Mouse (Mus musculus): ENCODE results near the gene F5. TPM values are rescaled to one million over a fixed set of nuclear protein-coding genes. Genes with fewer than 3 reads are reported as not detected.
A peak's percentile ranks its signal among the peaks of the same experiment; 100 is the strongest.

F5 gene
- polyA plus RNA-seq, 1 experiment from 2014 or later: 0.10 TPM

- H3K9me3 ChIP-seq (replicated peaks): no peaks in the 10 kb centered on the region
- WGBS: 86% methylated on average over 2 of the region's 2 CpGs
- no peak overlapping the region for H3K4me3 ChIP-seq (replicated peaks)
- H3K36me3 ChIP-seq: no peaks in the 10 kb centered on the region
- H3K27me3 ChIP-seq (replicated peaks): no peaks in the 10 kb centered on the region
- no peak overlapping the region for H3K27ac ChIP-seq (replicated peaks)
- H3K4me1 ChIP-seq: no peaks in the 10 kb centered on the region
- no peak for ATAC-seq (ENCODE audit: low FRiP score)
- H3K4me2 ChIP-seq: no peak overlapping the region
- H3K9ac ChIP-seq (replicated peaks): no peak overlapping the region
Measured at GRCm38 (mm10) chr1:164241494-164241893, 89.9 kb downstream of the F5 start.

GRCm38 (mm10) chr1:164242809-164243208 lies 91.2 kb downstream of the F5 start:
- Histone ChIP-seq H3K36me3 (no peaks in the 10 kb centered on the region), H3K4me3 (replicated peaks) (no peak overlapping the region), H3K4me1 (peaks cover 5% of the 10 kb centered on the region), H3K9me3 (replicated peaks) (no peaks in the 10 kb centered on the region), H3K27ac (replicated peaks) (no peak overlapping the region), H3K4me2 (no peak overlapping the region), H3K27me3 (replicated peaks) (no peaks in the 10 kb centered on the region), H3K9ac (replicated peaks) (no peak overlapping the region)
- WGBS: 69% methylated on average over 8 of the region's 8 CpGs
- no peak for ATAC-seq (ENCODE audit: low FRiP score)

- no peaks in the 10 kb centered on the region for H3K27me3 ChIP-seq (replicated peaks)
- no peak overlapping the region for H3K27ac ChIP-seq (replicated peaks)
- no peak for ATAC-seq (ENCODE audit: low FRiP score)
- WGBS: 26% methylated on average over 8 of the region's 8 CpGs
- no peaks in the 10 kb centered on the region for H3K9me3 ChIP-seq (replicated peaks)
- no peaks in the 10 kb centered on the region for H3K36me3 ChIP-seq
- H3K4me3 ChIP-seq (replicated peaks): peak overlapping the region; percentile 63; the same call in 1 of the 2 replicates
- peak overlapping the region; percentile 75 for H3K4me2 ChIP-seq
- H3K4me1 ChIP-seq: peaks cover 25% of the 10 kb centered on the region
- H3K9ac ChIP-seq (replicated peaks): 0 out of 2 replicates have a peak overlapping the region, but pooled peaks have one; percentile 58
Measured at GRCm38 (mm10) chr1:164247442-164247841, 95.8 kb downstream of the F5 start.

DNA sequence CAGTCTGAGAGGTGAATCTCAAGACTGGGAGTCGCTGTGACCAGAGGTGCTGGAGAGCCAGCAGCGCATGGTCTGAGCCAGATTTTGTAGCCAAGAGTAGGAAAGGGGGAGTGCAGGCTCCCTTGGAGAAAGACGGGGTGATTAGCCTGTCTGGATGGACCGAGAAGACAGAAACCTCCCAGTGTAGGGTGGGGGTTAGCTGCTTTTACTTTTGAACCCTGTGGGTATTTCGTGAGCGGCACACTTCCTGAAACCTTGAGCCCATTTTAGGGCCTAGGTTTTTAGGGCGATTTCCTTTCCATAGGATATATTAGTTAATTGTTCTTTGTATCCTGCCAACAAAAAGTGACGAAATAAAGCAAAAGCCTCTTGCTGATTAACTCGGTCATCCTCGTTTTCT lies 96.3 kb downstream of the F5 start:
- H3K9ac ChIP-seq (replicated peaks): peak overlapping the region; percentile 58
- WGBS: 9% methylated on average over 10 of the region's 10 CpGs
- peak overlapping the region; percentile 81 for H3K27ac ChIP-seq (replicated peaks)
- H3K27me3 ChIP-seq (replicated peaks): no peaks in the 10 kb centered on the region
- H3K9me3 ChIP-seq (replicated peaks): no peaks in the 10 kb centered on the region
- peak overlapping the region; percentile 75 for H3K4me2 ChIP-seq
- H3K36me3 ChIP-seq: no peaks in the 10 kb centered on the region
- peaks cover 25% of the 10 kb centered on the region for H3K4me1 ChIP-seq
- peak overlapping the region; percentile 63 for H3K4me3 ChIP-seq (replicated peaks)
- no peak for ATAC-seq (ENCODE audit: low FRiP score)

DNA sequence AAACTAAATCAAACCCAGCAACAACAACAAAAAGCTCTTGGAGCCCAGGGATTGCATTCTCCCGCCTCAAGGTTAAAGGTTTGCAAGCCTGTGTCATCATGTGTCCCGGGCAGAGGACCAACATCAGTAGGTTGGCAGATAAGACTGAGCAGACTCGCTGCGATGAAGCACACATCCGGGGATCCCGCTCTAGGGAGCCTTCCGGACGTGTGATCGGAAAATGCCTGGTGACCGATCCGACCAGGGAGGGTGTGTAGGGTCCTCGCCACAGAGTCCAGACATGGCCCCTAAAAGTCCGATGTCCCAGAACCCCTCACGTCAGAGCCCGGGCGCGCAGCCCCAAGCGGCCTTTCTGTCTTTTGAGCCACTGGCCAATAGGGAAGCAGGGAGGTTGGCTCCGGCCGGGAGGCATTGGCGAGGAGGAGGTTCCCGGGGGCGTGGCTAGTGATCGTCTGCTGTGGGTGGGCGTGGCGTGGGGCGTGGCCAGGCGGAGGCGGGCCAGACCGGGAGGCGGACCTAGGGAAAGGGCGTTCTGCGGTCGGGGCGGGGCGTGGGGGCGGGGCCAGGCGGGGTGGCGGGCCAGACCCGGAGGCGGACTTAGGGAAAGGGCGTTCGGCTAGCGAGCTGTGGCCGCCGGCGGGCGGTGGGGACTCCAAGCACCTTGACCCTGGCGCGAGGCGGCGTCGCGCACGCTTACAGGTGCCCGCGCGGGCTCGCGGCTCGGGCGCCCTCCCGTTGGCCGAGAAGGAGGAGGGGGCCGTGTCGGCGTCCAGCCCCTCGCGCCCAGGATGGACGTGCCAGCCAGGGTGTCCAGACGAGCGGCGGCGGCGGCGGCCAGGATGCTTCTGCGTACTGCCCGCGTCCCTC lies 97.1 kb downstream of the F5 start, which contains the start of gene Slc19a2:
TSS of gene Slc19a2 (plus strand) at position 582 of the 867 bp plus-strand sequence.
- peak within 1 kb of the TSS; percentile 75 for H3K4me2 ChIP-seq
- peak within 1 kb of the TSS; percentile 81 for H3K27ac ChIP-seq (replicated peaks)
- WGBS: under 1% methylated on average over 65 of the region's 79 CpGs
- no peaks in the 10 kb centered on the region for H3K9me3 ChIP-seq (replicated peaks)
- H3K4me1 ChIP-seq: peaks cover 25% of the 10 kb centered on the region
- no peaks in the 10 kb centered on the region for H3K36me3 ChIP-seq
- H3K9ac ChIP-seq (replicated peaks): peak within 1 kb of the TSS; percentile 59
- H3K4me3 ChIP-seq (replicated peaks): peak within 1 kb of the TSS; percentile 63
- no peaks in the 10 kb centered on the region for H3K27me3 ChIP-seq (replicated peaks)
- peak; percentile 98 for ATAC-seq (ENCODE audit: low FRiP score)

DNA sequence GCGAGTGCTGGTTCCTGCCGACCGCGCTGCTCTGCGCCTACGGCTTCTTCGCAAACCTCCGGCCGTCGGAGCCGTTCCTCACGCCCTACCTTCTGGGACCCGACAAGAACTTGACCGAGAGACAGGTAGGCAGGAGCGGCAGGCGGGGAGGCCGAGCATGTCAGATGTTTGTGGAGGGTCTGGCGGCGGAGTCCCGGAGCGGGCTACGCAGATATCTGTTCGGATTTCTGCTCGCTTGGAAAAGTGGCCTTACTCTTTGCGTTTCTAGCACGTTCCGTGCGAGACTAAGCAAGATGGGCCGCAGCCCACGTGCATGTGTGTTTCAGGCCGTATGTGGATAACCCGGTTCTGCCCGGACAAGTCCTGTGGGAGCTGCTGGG lies 97.7 kb downstream of the F5 start:
- WGBS: under 1% methylated on average over 33 of the region's 33 CpGs
- H3K4me2 ChIP-seq: peak overlapping the region; percentile 75
- H3K27ac ChIP-seq (replicated peaks): peak overlapping the region; percentile 81
- peak overlapping the region; percentile 59 for H3K9ac ChIP-seq (replicated peaks)
- H3K4me3 ChIP-seq (replicated peaks): peak overlapping the region; percentile 63
- H3K36me3 ChIP-seq: no peaks in the 10 kb centered on the region
- H3K27me3 ChIP-seq (replicated peaks): no peaks in the 10 kb centered on the region
- peaks cover 25% of the 10 kb centered on the region for H3K4me1 ChIP-seq
- peak; percentile 49 for ATAC-seq (ENCODE audit: low FRiP score)
- H3K9me3 ChIP-seq (replicated peaks): no peaks in the 10 kb centered on the region

- Histone ChIP-seq H3K27ac (replicated peaks) (no peak overlapping the region), H3K4me1 (peaks cover 25% of the 10 kb centered on the region), H3K9me3 (replicated peaks) (no peaks in the 10 kb centered on the region), H3K36me3 (no peaks in the 10 kb centered on the region), H3K4me2 (peak overlapping the region; percentile 75), H3K27me3 (replicated peaks) (no peaks in the 10 kb centered on the region), H3K4me3 (replicated peaks) (peak overlapping the region; percentile 63), H3K9ac (replicated peaks) (no peak overlapping the region)
- WGBS: 68% methylated on average over 8 of the region's 8 CpGs
- ATAC-seq (ENCODE audit: low FRiP score): no peak
Measured at GRCm38 (mm10) chr1:164250391-164251150, 98.9 kb downstream of the F5 start.

DNA sequence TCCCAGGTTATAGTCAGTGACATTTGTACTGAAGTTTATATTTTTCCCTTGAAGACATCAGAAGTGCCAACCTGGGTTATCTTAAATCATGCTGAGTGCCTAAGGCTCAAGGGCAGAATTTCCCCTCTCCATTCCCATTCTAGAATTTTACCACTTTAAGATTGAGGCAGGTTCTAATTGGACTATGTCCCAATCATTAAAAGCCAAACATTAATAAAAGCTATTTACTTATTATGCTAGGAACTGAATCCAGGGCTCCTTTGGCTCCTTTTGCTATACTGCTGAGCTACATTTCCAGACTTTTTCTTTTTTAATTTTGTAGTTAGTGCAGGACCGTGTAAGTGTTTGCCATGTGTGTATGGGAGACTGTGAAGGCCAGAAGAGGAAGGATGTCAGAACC lies 99.8 kb downstream of the F5 start:
- H3K4me3 ChIP-seq (replicated peaks): no peak overlapping the region
- no peak for ATAC-seq (ENCODE audit: low FRiP score)
- H3K27me3 ChIP-seq (replicated peaks): no peaks in the 10 kb centered on the region
- H3K4me1 ChIP-seq: peaks cover 25% of the 10 kb centered on the region
- 91% methylated on average over 1 of the region's 1 CpGs for WGBS
- no peaks in the 10 kb centered on the region for H3K9me3 ChIP-seq (replicated peaks)
- H3K27ac ChIP-seq (replicated peaks): no peak overlapping the region
- no peak overlapping the region for H3K9ac ChIP-seq (replicated peaks)
- no peaks in the 10 kb centered on the region for H3K36me3 ChIP-seq
- H3K4me2 ChIP-seq: no peak overlapping the region

GRCm38 (mm10) chr1:164252551-164252950 lies 100.9 kb downstream of the F5 start:
- no peaks in the 10 kb centered on the region for H3K9me3 ChIP-seq (replicated peaks)
- H3K9ac ChIP-seq (replicated peaks): no peak overlapping the region
- H3K27me3 ChIP-seq (replicated peaks): no peaks in the 10 kb centered on the region
- no peak for ATAC-seq (ENCODE audit: low FRiP score)
- H3K4me3 ChIP-seq (replicated peaks): no peak overlapping the region
- WGBS: 69% methylated on average over 5 of the region's 5 CpGs
- no peaks in the 10 kb centered on the region for H3K36me3 ChIP-seq
- peaks cover 23% of the 10 kb centered on the region for H3K4me1 ChIP-seq
- H3K4me2 ChIP-seq: no peak overlapping the region
- no peak overlapping the region for H3K27ac ChIP-seq (replicated peaks)

DNA sequence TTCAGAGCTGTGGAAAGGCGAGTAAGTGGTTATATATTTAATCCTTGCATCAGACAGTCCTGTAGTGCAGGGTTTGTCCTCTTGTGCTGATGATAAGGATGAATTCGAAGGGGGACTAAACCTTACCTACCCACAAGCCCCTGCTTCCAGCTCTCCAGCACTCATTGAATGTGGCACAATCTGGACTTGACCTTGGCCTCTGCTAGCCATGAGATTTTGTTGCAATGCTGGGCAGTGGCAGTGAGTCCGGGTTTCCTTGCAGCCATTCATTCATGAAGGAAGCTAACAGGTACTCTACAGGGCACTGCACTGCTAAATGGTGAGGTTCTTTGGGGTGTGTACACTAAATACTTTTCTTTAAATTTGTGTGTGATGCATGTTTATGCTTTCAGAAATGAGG lies 103.2 kb downstream of the F5 start:
- H3K27me3 ChIP-seq (replicated peaks): no peaks in the 10 kb centered on the region
- WGBS: 83% methylated on average over 3 of the region's 3 CpGs
- peaks cover 13% of the 10 kb centered on the region for H3K4me1 ChIP-seq
- H3K4me2 ChIP-seq: no peak overlapping the region
- H3K4me3 ChIP-seq (replicated peaks): no peak overlapping the region
- no peaks in the 10 kb centered on the region for H3K36me3 ChIP-seq
- H3K9me3 ChIP-seq (replicated peaks): no peaks in the 10 kb centered on the region
- no peak overlapping the region for H3K27ac ChIP-seq (replicated peaks)
- no peak overlapping the region for H3K9ac ChIP-seq (replicated peaks)
- ATAC-seq (ENCODE audit: low FRiP score): no peak

DNA sequence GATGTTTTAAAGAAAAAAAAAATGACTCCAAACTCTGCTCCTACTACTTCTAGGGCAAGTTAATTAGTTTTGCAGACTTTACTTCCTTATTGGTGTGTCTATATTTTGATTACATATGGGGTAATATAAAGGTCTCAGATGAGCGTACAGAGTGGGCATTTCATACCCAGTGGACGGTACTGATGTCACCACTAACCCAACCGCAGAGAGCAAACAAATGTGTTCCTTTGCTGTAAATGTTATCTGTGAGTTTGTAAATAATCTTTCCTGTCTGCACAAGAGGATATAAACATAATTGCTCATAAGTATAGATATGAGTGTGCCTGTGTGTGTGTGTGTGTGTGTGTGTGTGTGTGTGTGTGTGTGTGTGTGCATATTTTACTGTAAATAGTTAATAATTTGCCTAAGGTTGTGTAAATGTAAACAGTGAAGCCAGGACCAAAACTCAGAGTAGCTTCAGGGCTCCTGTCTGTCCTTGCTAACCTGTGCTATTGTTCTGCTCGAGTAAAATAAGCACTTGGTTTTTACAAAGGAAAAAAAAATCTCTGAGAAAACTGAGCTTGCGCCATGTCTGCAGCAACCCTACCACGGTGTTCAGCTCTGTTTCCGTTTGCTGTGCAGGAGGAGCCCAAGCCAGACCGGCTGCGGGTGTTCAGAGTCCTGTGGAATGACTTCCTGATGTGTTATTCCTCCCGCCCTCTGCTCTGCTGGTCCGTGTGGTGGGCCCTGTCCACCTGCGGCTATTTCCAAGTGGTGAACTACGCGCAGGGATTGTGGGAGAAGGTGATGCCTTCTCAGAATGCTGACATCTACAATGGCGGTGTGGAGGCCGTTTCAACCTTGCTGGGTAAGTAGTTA lies 108.8 kb downstream of the F5 start:
- Histone ChIP-seq H3K27me3 (replicated peaks) (no peaks in the 10 kb centered on the region), H3K4me2 (no peak overlapping the region), H3K36me3 (peaks cover 27% of the 10 kb centered on the region), H3K4me1 (no peaks in the 10 kb centered on the region), H3K9me3 (replicated peaks) (no peaks in the 10 kb centered on the region), H3K4me3 (replicated peaks) (no peak overlapping the region), H3K27ac (replicated peaks) (no peak overlapping the region), H3K9ac (replicated peaks) (no peak overlapping the region)
- no peak for ATAC-seq (ENCODE audit: low FRiP score)
- 88% methylated on average over 16 of the region's 16 CpGs for WGBS
